Mouse (Mus musculus): ENCODE data around the gene Aadac. TPM values are rescaled to one million over a fixed set of nuclear protein-coding genes. Genes with fewer than 3 reads are reported as not detected.

Aadac gene
- polyA plus RNA-seq (2015; fragmentation: Nextera tagmentation; extraction: Ambion mirVana) = not detected in 2 replicates

DNA sequence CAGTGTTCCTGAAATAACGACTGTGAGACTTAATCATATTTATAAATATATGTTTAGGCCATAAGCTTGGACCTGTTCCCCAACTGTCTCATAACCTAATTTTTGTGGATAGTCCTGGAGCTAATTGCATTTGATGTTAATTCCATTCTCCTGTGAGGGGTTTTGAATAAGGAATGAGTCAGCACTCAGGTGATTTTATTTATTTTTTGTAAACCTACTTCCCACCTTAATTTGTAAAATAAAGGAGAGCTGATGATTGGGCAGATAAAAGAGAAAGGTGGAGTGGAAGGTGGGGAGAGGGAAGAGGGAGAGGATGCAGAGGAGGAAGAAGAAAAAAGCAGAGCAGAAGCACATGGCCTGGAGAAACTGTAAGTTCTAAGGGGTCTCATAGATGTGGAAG lies at the start of gene Aadac:
Gene Aadac, plus strand, starts transcription at position 301 of the 400 bp plus-strand sequence.
- Histone ChIP-seq H3K9me3 (ENCODE audit: control insufficient read depth, low read length) (no peaks in the 10 kb centered on the region), H3K36me3 (ENCODE audit: control insufficient read depth, insufficient read depth) (no peaks in the 10 kb centered on the region), H3K9ac (replicated peaks; ENCODE audit: low read depth, low read length) (no peak within 1 kb of the TSS), H3K4me1 (replicated peaks; ENCODE audit: control insufficient read depth, insufficient read depth, low read length) (no peaks in the 10 kb centered on the region), H3K27ac (ENCODE audit: low read length) (no peak within 1 kb of the TSS), H3K27me3 (replicated peaks; ENCODE audit: control insufficient read depth, insufficient read depth, low read length) (no peaks in the 10 kb centered on the region), H3K4me2 (ENCODE audit: low read length) (no peak within 1 kb of the TSS), H3K4me3 (replicated peaks; ENCODE audit: low read length) (no peak within 1 kb of the TSS)
- 79% methylated on average over 1 of the region's 1 CpGs for WGBS
- no peak for ATAC-seq

DNA sequence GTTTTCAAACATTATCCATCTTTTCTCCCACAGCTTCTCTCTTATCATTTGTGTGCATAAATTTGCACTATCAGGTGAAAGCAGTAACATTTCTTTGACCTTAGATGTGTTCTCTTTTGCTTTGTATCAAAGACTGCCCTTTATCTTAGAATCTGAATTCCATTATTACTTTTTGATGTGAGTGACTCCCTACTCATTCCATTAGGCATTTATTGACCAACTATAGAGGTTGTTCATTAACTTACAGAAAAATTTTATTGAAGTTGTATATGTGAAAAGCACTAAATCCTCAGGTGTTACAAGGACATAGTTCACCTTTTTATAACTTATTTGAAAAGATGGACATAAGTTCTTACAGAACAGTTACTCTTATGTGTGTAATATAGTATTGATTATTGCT lies 21.9 kb upstream of the Aadac start:
- H3K9ac ChIP-seq (replicated peaks; ENCODE audit: low read depth, low read length) = no peak overlapping the region
- no peaks in the 10 kb centered on the region for H3K9me3 ChIP-seq (ENCODE audit: control insufficient read depth, low read length)
- ATAC-seq = no peak
- no peaks in the 10 kb centered on the region for H3K36me3 ChIP-seq (ENCODE audit: control insufficient read depth, insufficient read depth)
- no peaks in the 10 kb centered on the region for H3K27me3 ChIP-seq (replicated peaks; ENCODE audit: control insufficient read depth, insufficient read depth, low read length)
- H3K4me1 ChIP-seq (replicated peaks; ENCODE audit: control insufficient read depth, insufficient read depth, low read length) = no peaks in the 10 kb centered on the region
- H3K27ac ChIP-seq (ENCODE audit: low read length) = no peak overlapping the region
- no peak overlapping the region for H3K4me3 ChIP-seq (replicated peaks; ENCODE audit: low read length)
- H3K4me2 ChIP-seq (ENCODE audit: low read length) = no peak overlapping the region

DNA sequence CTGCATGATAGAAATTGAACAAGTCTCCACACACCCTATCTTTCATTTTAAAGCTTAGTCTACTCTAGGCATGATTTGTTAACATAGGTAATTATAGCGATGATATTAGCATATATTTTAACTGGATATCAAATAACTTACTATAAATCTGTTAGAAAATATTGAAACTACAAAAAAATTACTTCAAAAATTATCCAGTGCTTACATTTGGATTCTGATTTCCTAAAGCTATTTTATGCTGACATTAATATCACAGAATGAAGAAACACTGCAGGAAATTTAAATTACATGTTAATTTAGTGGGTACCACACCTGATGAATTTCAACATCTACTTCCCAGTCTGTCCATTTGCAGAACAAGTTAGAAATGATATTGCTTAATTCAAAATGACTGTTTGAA lies 19.1 kb upstream of the Aadac start, which contains the start of gene Aadacl2:
Gene Aadacl2, plus strand, starts transcription at position 301 of the 400 bp plus-strand sequence.
- H3K4me2 ChIP-seq (ENCODE audit: low read length) = no peak within 1 kb of the TSS
- 75% methylated on average over 1 of the region's 1 CpGs for WGBS

DNA sequence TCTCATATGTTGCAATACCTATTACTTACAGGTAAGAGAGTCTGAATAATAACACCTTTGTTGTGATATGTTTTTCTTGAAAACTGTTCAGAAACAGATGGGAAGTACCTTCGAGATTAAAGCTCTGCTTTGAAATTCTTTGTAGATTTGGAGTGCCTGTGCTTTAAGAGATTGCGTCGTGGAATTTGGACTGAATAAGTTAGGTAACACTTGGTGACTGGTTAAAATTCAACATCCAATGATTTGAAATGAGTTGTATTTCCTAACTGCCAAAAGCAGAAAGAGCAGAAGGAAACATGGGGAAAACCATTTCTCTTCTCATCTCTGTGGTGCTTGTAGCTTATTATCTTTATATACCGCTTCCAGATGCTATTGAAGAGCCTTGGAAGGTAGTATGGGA lies 6.0 kb downstream of the Aadac start:
- Histone ChIP-seq H3K36me3 (ENCODE audit: control insufficient read depth, insufficient read depth) (no peaks in the 10 kb centered on the region), H3K9ac (replicated peaks; ENCODE audit: low read depth, low read length) (no peak overlapping the region), H3K9me3 (ENCODE audit: control insufficient read depth, low read length) (no peaks in the 10 kb centered on the region), H3K27me3 (replicated peaks; ENCODE audit: control insufficient read depth, insufficient read depth, low read length) (no peaks in the 10 kb centered on the region), H3K27ac (ENCODE audit: low read length) (no peak overlapping the region), H3K4me1 (replicated peaks; ENCODE audit: control insufficient read depth, insufficient read depth, low read length) (no peaks in the 10 kb centered on the region), H3K4me3 (replicated peaks; ENCODE audit: low read length) (no peak overlapping the region), H3K4me2 (ENCODE audit: low read length) (no peak overlapping the region)
- 85% methylated on average over 4 of the region's 4 CpGs for WGBS
- ATAC-seq = no peak

More for the DNA sequence above, 19.1 kb upstream of the Aadac start, which contains the start of gene Aadacl2:
- no peaks in the 10 kb centered on the region for H3K36me3 ChIP-seq (ENCODE audit: control insufficient read depth, insufficient read depth)
- H3K27me3 ChIP-seq (replicated peaks; ENCODE audit: control insufficient read depth, insufficient read depth, low read length) = no peaks in the 10 kb centered on the region
- no peak within 1 kb of the TSS for H3K4me3 ChIP-seq (replicated peaks; ENCODE audit: low read length)
- no peaks in the 10 kb centered on the region for H3K4me1 ChIP-seq (replicated peaks; ENCODE audit: control insufficient read depth, insufficient read depth, low read length)
- no peak within 1 kb of the TSS for H3K9ac ChIP-seq (replicated peaks; ENCODE audit: low read depth, low read length)
- H3K9me3 ChIP-seq (ENCODE audit: control insufficient read depth, low read length) = no peaks in the 10 kb centered on the region
- ATAC-seq = no peak
- no peak within 1 kb of the TSS for H3K27ac ChIP-seq (ENCODE audit: low read length)

DNA sequence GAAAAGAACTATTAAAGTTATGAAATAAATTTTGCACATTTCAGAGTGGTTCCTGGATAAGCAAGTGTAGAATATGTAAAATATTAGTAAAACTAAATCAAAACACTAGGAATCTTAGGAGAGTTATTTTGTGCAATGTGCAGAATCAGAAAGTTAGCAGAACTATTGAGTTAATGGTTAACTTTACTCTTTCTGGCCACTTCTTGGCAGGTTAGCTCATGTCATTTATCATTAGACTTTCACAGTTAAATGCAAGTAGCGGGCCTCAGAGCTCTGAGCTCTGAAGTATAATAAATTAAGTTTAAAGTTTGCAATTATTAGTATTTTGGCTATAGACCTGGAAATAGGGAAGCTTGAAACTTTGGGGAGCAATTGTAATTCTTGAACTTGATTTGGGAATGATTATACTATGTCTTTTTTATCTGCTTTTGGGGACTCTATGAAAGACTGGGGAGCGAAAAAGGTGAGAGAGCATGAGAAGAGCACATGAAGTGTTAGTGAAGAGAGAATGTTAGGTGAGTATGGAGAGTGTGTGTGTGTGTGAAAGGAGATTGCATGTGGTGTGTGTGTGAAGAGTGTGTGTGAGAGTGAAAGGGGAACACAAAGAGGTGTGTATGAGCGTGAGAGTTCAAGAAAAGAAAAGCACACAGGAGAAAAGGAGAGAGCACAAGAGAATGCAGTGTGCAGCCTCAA lies 20.9 kb downstream of the Aadac start:
- 77% methylated on average over 3 of the region's 3 CpGs for WGBS
- no peak overlapping the region for H3K27ac ChIP-seq (ENCODE audit: low read length)
- no peak for ATAC-seq

DNA sequence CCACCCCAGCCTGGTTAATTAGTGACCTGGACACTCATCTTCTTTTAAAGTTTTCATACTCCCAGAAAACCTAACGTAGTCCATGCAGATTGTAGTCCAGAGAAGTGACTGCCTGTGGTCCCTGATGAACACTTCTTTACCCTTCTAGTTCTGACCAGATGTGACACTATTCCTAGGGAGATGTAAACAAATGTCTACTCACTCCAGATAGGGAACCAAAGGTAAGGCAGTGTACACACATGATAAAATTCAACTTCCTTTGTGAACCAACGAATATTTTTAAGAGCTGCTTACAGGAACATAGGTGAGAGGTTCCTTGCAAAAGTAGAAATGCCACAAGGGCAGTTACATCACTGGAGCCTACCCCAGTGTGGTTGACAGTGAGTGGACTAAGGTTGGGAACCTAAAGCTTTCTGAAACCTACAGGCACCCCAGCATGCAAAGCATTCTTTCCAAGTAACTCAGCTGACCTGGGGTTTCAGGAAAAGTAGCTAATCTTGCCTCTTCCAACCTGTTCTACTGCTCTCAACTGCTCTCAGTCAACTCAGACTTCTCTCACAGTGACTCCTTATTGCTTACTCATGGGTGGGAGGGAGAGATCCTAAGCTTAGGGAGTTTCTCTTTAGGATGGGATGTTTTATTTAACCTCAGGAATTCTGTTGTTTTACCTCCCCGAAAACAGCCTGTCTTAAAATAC lies 27.9 kb downstream of the Aadac start:
- H3K4me1 ChIP-seq (replicated peaks; ENCODE audit: control insufficient read depth, insufficient read depth, low read length) = no peaks in the 10 kb centered on the region
- 77% methylated on average over 3 of the region's 3 CpGs for WGBS
- H3K9me3 ChIP-seq (ENCODE audit: control insufficient read depth, low read length) = no peaks in the 10 kb centered on the region
- no peak overlapping the region for H3K27ac ChIP-seq (ENCODE audit: low read length)
- H3K9ac ChIP-seq (replicated peaks; ENCODE audit: low read depth, low read length) = no peak overlapping the region
- no peak for ATAC-seq
- H3K27me3 ChIP-seq (replicated peaks; ENCODE audit: control insufficient read depth, insufficient read depth, low read length) = no peaks in the 10 kb centered on the region
- no peak overlapping the region for H3K4me3 ChIP-seq (replicated peaks; ENCODE audit: low read length)
- H3K4me2 ChIP-seq (ENCODE audit: low read length) = no peak overlapping the region
- H3K36me3 ChIP-seq (ENCODE audit: control insufficient read depth, insufficient read depth) = no peaks in the 10 kb centered on the region

More for the DNA sequence above, 20.9 kb downstream of the Aadac start:
- Histone ChIP-seq H3K4me1 (replicated peaks; ENCODE audit: control insufficient read depth, insufficient read depth, low read length) (no peaks in the 10 kb centered on the region), H3K4me3 (replicated peaks; ENCODE audit: low read length) (no peak overlapping the region), H3K36me3 (ENCODE audit: control insufficient read depth, insufficient read depth) (no peaks in the 10 kb centered on the region), H3K9ac (replicated peaks; ENCODE audit: low read depth, low read length) (no peak overlapping the region), H3K9me3 (ENCODE audit: control insufficient read depth, low read length) (no peaks in the 10 kb centered on the region), H3K4me2 (ENCODE audit: low read length) (no peak overlapping the region), H3K27me3 (replicated peaks; ENCODE audit: control insufficient read depth, insufficient read depth, low read length) (no peaks in the 10 kb centered on the region)

DNA sequence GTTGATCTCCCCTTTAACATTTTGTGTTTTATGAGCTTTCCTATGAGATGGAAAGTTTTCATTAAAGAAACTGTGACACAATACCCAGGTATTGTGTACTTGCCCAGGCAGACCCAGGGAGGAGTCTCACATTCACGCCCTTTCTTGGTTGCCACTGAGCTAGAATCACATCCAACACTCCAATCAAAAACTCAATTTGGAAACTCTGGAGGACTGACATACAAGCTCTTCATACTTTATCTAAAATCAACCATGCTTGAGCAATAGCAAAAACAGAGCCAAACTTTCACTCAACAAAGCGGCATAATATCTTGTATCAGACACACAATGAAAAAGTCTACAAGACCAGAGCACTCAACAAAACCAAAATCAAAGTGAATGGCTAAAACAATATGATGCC lies 28.4 kb downstream of the Aadac start:
- Histone ChIP-seq H3K27me3 (replicated peaks; ENCODE audit: control insufficient read depth, insufficient read depth, low read length) (no peaks in the 10 kb centered on the region), H3K4me2 (ENCODE audit: low read length) (no peak overlapping the region), H3K27ac (ENCODE audit: low read length) (no peak overlapping the region), H3K4me1 (replicated peaks; ENCODE audit: control insufficient read depth, insufficient read depth, low read length) (no peaks in the 10 kb centered on the region), H3K36me3 (ENCODE audit: control insufficient read depth, insufficient read depth) (no peaks in the 10 kb centered on the region), H3K4me3 (replicated peaks; ENCODE audit: low read length) (no peak overlapping the region), H3K9me3 (ENCODE audit: control insufficient read depth, low read length) (no peaks in the 10 kb centered on the region), H3K9ac (replicated peaks; ENCODE audit: low read depth, low read length) (no peak overlapping the region)
- WGBS = 88% methylated on average over 2 of the region's 2 CpGs
- ATAC-seq = no peak

DNA sequence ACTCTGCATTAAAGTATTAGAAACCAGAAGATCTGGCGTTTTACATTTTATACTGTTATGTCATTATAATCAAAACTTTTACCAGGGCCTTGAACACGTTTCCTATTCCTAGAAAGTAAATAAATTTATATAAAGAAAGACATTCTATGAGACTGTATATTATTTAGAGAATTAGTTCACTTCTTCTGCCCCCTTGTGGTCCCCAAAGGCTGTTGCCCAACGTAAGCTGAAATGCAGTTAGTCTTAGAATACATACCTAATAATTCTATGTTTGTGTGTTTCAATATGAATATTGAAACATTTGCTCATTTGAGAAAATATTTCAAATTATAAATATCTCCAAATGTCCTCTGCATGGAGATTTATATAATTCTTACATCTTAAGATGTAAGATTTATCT lies 30.9 kb downstream of the Aadac start:
- 33% methylated on average over 3 of the region's 3 CpGs for WGBS
- no peaks in the 10 kb centered on the region for H3K27me3 ChIP-seq (replicated peaks; ENCODE audit: control insufficient read depth, insufficient read depth, low read length)
- peak; percentile 58; the same call in 1 of the 2 replicates for ATAC-seq

DNA sequence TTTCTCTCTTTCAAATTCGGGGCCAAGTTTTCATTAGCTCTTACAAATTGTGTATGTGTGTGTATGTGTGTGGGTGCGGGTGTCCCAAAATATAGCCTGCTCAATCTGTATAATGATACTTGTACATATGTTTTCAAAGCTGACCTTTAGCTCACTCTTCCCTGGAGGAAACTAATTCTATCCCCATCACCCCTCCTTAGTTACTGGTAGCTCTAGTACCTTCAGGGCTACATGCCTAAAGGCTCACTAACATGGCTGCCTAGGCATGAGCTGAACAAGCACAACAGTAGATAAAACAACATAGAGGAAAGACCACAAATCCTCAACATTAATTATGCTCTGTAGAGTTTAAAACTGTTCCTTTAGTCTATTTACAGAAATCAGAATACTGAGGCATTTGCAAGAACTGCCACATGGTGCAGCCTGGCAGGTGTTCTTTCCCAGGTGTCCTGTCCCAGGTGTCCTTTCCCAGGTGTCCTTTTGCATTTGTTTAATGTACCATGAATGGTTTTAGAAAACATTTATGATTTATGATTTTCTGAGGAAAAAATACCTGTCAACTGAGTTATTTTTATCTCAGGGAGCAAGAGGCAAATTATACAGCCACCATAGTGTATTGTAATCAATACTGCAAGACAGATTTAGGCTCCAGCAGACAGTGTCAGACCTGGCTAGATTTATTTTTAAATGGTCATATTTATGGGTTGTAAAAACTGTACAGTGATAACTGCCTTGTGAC lies 31.7 kb downstream of the Aadac start:
- Histone ChIP-seq H3K9ac (replicated peaks; ENCODE audit: low read depth, low read length) (no peak overlapping the region), H3K27me3 (replicated peaks; ENCODE audit: control insufficient read depth, insufficient read depth, low read length) (no peaks in the 10 kb centered on the region), H3K36me3 (ENCODE audit: control insufficient read depth, insufficient read depth) (no peaks in the 10 kb centered on the region), H3K4me2 (ENCODE audit: low read length) (no peak overlapping the region), H3K9me3 (ENCODE audit: control insufficient read depth, low read length) (no peaks in the 10 kb centered on the region), H3K4me1 (replicated peaks; ENCODE audit: control insufficient read depth, insufficient read depth, low read length) (no peaks in the 10 kb centered on the region), H3K4me3 (replicated peaks; ENCODE audit: low read length) (no peak overlapping the region), H3K27ac (ENCODE audit: low read length) (no peak overlapping the region)
- 76% methylated on average over 2 of the region's 2 CpGs for WGBS
- ATAC-seq = no peak

More for the DNA sequence above, 30.9 kb downstream of the Aadac start:
- no peak overlapping the region for H3K27ac ChIP-seq (ENCODE audit: low read length)
- no peak overlapping the region for H3K4me3 ChIP-seq (replicated peaks; ENCODE audit: low read length)
- no peaks in the 10 kb centered on the region for H3K36me3 ChIP-seq (ENCODE audit: control insufficient read depth, insufficient read depth)
- no peak overlapping the region for H3K9ac ChIP-seq (replicated peaks; ENCODE audit: low read depth, low read length)
- no peak overlapping the region for H3K4me2 ChIP-seq (ENCODE audit: low read length)
- no peaks in the 10 kb centered on the region for H3K4me1 ChIP-seq (replicated peaks; ENCODE audit: control insufficient read depth, insufficient read depth, low read length)
- H3K9me3 ChIP-seq (ENCODE audit: control insufficient read depth, low read length) = no peaks in the 10 kb centered on the region
